Mouse (Mus musculus) ES-E14 (cell line): ENCODE results near the gene Itga9. TPM values are rescaled to one million over a fixed set of nuclear protein-coding genes. Genes with fewer than 3 reads are reported as not detected.

Experiments
- DNase-seq: peaks from one replicate; pipeline ENCODE4 v3.0.0-alpha.2; 2013; ENCODE audit warnings: low read depth, low spot score
- H3K27ac ChIP-seq: 2 replicates; pipeline ENCODE4 v1.5.1; 2012; ENCODE audit warnings: low read depth, mild to moderate bottlenecking, low read length, moderate library complexity, mixed read lengths; ENCODE audit not compliant: poor library complexity, insufficient read depth, severe bottlenecking
- H3K36me3 ChIP-seq: 2 replicates; pipeline ENCODE4 v1.6.1; 2012; ENCODE audit warnings: mild to moderate bottlenecking, low read length, moderate library complexity, mixed read lengths; ENCODE audit not compliant: control insufficient read depth, poor library complexity, insufficient read depth, severe bottlenecking
- H3K4me1 ChIP-seq, 2 experiments: fragments of 150-350 bp in 1 of 2; sonication (generic) in 1 of 2; 2 replicates each; pipeline ENCODE4 v1.6.1; 2012; ENCODE audit warnings: low read length in 2 of 2, mild to moderate bottlenecking in 1 of 2, mixed read lengths in 1 of 2; ENCODE audit not compliant: control insufficient read depth in 2 of 2, insufficient read depth in 2 of 2, poor library complexity in 1 of 2
- H3K4me3 ChIP-seq, 2 experiments: fragments of 150-350 bp in 1 of 2; sonication (generic) in 1 of 2; 2 replicates each; pipeline ENCODE4 v1.5.1; 2012; ENCODE audit warnings: low read length in 2 of 2, low read depth in 1 of 2, mild to moderate bottlenecking in 1 of 2, mixed read lengths in 1 of 2; ENCODE audit not compliant: insufficient read depth in 1 of 2, poor library complexity in 1 of 2, severe bottlenecking in 1 of 2
- H3K9ac ChIP-seq: 2 replicates; pipeline ENCODE4 v1.6.1; 2012; ENCODE audit warnings: low read depth, mild to moderate bottlenecking, low read length, mixed read lengths; ENCODE audit not compliant: poor library complexity, insufficient read depth, severe bottlenecking
- H3K9me3 ChIP-seq: fragments of 150-350 bp; sonication (generic); 2 replicates; pipeline ENCODE4 v1.6.1; 2012; ENCODE audit warnings: low read depth, mild to moderate bottlenecking, low read length; ENCODE audit not compliant: control insufficient read depth, insufficient read depth
- CHD2 ChIP-seq: IDR thresholded peaks from 2 replicates; pipeline ENCODE4 v1.6.1; 2014; ENCODE audit warnings: mild to moderate bottlenecking, low read depth, low read length, inconsistent platforms
- HCFC1 ChIP-seq: IDR thresholded peaks from 2 replicates; pipeline ENCODE4 v1.6.1; 2012; ENCODE audit warnings: low read length, inconsistent platforms, borderline replicate concordance; ENCODE audit not compliant: insufficient read depth
- MAFK ChIP-seq: IDR thresholded peaks from 2 replicates; pipeline ENCODE4 v1.6.1; 2014; ENCODE audit warnings: mild to moderate bottlenecking, low read depth, low read length, inconsistent platforms; ENCODE audit not compliant: insufficient read depth
- ZC3H11A ChIP-seq: IDR thresholded peaks from 2 replicates; pipeline ENCODE4 v1.6.1; 2012; ENCODE audit warnings: low read depth, mild to moderate bottlenecking, inconsistent platforms, low read length, borderline replicate concordance
- ZNF384 ChIP-seq: IDR thresholded peaks from 2 replicates; pipeline ENCODE4 v1.6.1; 2012; ENCODE audit warnings: low read depth, low read length, inconsistent platforms
- in situ Hi-C, 2 experiments: fragments of 600-800 bp; cut with MboI; formaldehyde crosslinking; loops; one replicate each; pipeline ENCODE4 v1.15.1; 2025; ENCODE audit warnings: low sequenced_read_pairs in 2 of 2, inconsistent platforms in 1 of 2; ENCODE audit not compliant: unreplicated experiment in 2 of 2
- total RNA-seq: library from RNA; depleted of rRNA; stranded (reverse); fragments of 300-350 nt; gene quantifications from 2 replicates; pipeline ENCODE4 v1.2.3, GENCODE M21; 2012

Itga9 gene
- total RNA-seq, 1 experiment: 19.7 TPM

- no peaks in the 10 kb centered on the region for H3K9me3 ChIP-seq
- no peaks in the 10 kb centered on the region for H3K36me3 ChIP-seq
- no peak overlapping the region for H3K27ac ChIP-seq
- no peak overlapping the region for H3K4me3 ChIP-seq
- DNase-seq: no peak
- no peak for TF ChIP-seq HCFC1
- no peak for TF ChIP-seq CHD2
- TF ChIP-seq MAFK: no peak
- no peak for TF ChIP-seq ZC3H11A
- no peak for TF ChIP-seq ZNF384
- H3K4me1 ChIP-seq: no peaks in the 10 kb centered on the region
- in situ Hi-C loops: no loop called here
- H3K9ac ChIP-seq: no peak overlapping the region
Measured at GRCm38 (mm10) chr9:118807669-118808068, 201.2 kb downstream of the Itga9 start.

- no peak overlapping the region for H3K4me3 ChIP-seq
- H3K36me3 ChIP-seq: no peaks in the 10 kb centered on the region
- DNase-seq: no peak
- no peak for TF ChIP-seq MAFK
- no peak for TF ChIP-seq CHD2
- no peak for TF ChIP-seq ZC3H11A
- no peak for TF ChIP-seq ZNF384
- TF ChIP-seq HCFC1: no peak
- H3K9me3 ChIP-seq: no peaks in the 10 kb centered on the region
- in situ Hi-C loops: no loop called here
- H3K27ac ChIP-seq: no peak overlapping the region
- H3K4me1 ChIP-seq: peaks cover 0 to 2% of the 10 kb centered on the region in 2 experiments; a peak in 1 of 4 replicates
- no peak overlapping the region for H3K9ac ChIP-seq
Measured at GRCm38 (mm10) chr9:118812221-118812620, 205.7 kb downstream of the Itga9 start.

- TF ChIP-seq HCFC1 (no peak), CHD2 (no peak), ZC3H11A (no peak)
- Histone ChIP-seq H3K4me1 (peaks cover 2% of the 10 kb centered on the region in 2 experiments; a peak in 1 of 4 replicates), H3K9ac (no peak overlapping the region), H3K36me3 (no peaks in the 10 kb centered on the region), H3K4me3 (no peak overlapping the region), H3K9me3 (no peaks in the 10 kb centered on the region), H3K27ac (no peak overlapping the region)
- in situ Hi-C loops: no loop called here
- DNase-seq: no peak
Measured at GRCm38 (mm10) chr9:118813492-118813891, 207.0 kb downstream of the Itga9 start.

GRCm38 (mm10) chr9:118814056-118814455 lies 207.6 kb downstream of the Itga9 start:
- no peak for TF ChIP-seq ZC3H11A
- TF ChIP-seq CHD2: no peak
- no peak for TF ChIP-seq ZNF384
- Histone ChIP-seq H3K4me1 (peaks cover 2% of the 10 kb centered on the region in 2 experiments; a peak in 1 of 4 replicates), H3K4me3 (no peak overlapping the region), H3K9me3 (no peaks in the 10 kb centered on the region), H3K9ac (no peak overlapping the region), H3K27ac (no peak overlapping the region), H3K36me3 (no peaks in the 10 kb centered on the region)
- no peak for DNase-seq
- in situ Hi-C loops: no loop called here

- H3K4me3 ChIP-seq: no peak overlapping the region
- H3K4me1 ChIP-seq: peaks cover 2% of the 10 kb centered on the region in 2 experiments; a peak in 1 of 4 replicates
- no peak for DNase-seq
- TF ChIP-seq ZC3H11A (no peak), HCFC1 (no peak), ZNF384 (no peak), CHD2 (no peak), MAFK (no peak)
- no peak overlapping the region for H3K9ac ChIP-seq
- no peak overlapping the region for H3K27ac ChIP-seq
- H3K36me3 ChIP-seq: no peaks in the 10 kb centered on the region
- in situ Hi-C loops: no loop called here
- no peaks in the 10 kb centered on the region for H3K9me3 ChIP-seq
Measured at GRCm38 (mm10) chr9:118814461-118814860, 208.0 kb downstream of the Itga9 start.
